ENCODE assay signal across 10 mouse cellular contexts in genomic region chr2:92768088-92768487, GRCm38 (mm10).
DNase-seq lines count a peak whose midpoint lies in the region.
"Had no signal": no experiment of that assay in that cellular context is flagged by ENCODE, and none has a peak within 500 bp of the region (broad histone marks: within the 10 kb centered on the region; RNA-seq: fewer than 3 reads in every experiment).

No protein-coding gene starts in this region.

- intact Hi-C loops in gastrocnemius, postnatal 36 days (cut with DNase I), result no loop called here
- intact Hi-C loops in heart, postnatal 10 days (cut with DNase I), result no loop called here

- peak; percentile 37 for DNase-seq in gastrocnemius, adult 18-20 months (ENCODE audit: low spot score)
- no peak for DNase-seq in gastrocnemius, postnatal 36 days
- peak; percentile 28 to 46 for DNase-seq in lung, postnatal 4 days
- no peak for DNase-seq in lung, postnatal 25 days (ENCODE audit: low spot score)
- DNase-seq in cerebellum, adult 11-12 months, result peak; percentile 51
- peak; percentile 44 to 64 for DNase-seq in heart, postnatal 10 days
- no peak for DNase-seq in kidney, adult 11 months
- no peak for DNase-seq in B cell, adult 2 months
- DNase-seq: kidney, adult 18-20 months; thymus, adult 2 months had no signal

Comparison
In these comparisons a context has a peak if more than half of its experiments do, and no peak if none do; other contexts are left out.
1. DNase-seq: peak in gastrocnemius, adult 18-20 months (single experiment), lung, postnatal 4 days (2 of 2), cerebellum, adult 11-12 months (single experiment) and heart, postnatal 10 days (2 of 2); none in gastrocnemius, postnatal 36 days (0 of 2), lung, postnatal 25 days (single experiment), kidney, adult 11 months (single experiment) and B cell, adult 2 months (0 of 2).